Mouse (Mus musculus) heart, adult 2 months (tissue): ENCODE measurements at regions not wholly inside any gene's neighbourhood (a gene's known extent, or its start where the extent isn't known, plus 50 kb on each side); places are given as distances from the start of the nearest gene placed in this dataset.

Experiments
- CTCF ChIP-seq: fragments of 200-600 bp; IDR thresholded peaks from 2 replicates; pipeline ENCODE4 v1.8.1; 2022; ENCODE audit warnings: antibody characterized with exemption, mild to moderate bottlenecking, moderate library complexity
- POLR2A ChIP-seq: fragments of 200-500 bp; IDR thresholded peaks from 2 replicates; pipeline ENCODE4 v1.6.1; 2011; ENCODE audit warnings: mild to moderate bottlenecking, low read depth, low read length, control low read depth; ENCODE audit not compliant: insufficient read depth

DNA sequence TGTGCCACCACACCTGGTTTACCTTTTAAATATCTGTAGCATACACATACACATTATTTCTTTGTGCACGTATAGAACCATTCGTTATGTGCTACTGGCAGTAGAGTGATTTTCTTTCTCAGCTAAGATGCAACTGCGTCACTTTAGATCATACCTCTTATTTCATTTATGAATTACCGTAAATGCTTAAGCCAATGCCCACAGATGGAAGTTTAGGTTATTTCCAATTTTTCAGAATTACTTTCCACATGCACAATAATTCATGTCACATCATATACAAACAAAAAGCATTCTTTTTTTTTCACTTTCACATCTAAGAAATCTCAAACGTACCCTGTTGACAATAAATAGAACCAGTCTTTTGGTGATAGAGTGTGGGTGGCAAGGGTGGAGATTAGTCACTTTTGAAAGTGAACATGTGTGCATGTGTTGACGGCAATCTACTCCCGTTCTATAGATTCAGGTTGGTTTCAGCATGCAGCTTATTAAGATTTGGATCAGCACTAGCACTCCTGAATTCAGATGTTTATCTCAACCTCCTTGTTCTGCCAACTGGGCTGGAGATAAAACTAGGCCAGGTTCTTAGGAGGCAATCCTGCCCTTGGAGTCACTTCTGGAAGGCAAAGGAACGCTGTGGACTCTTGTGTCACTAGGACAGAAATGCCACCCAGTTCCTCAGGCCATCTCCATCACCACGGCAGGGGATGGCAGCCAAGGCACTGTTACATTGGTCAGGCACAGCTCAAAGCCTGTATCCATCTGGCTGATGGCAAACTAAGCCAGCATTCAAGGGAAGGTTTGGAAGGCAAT is 53.1 kb upstream of the Bcl2l14 start:
- no peak for TF ChIP-seq POLR2A
- TF ChIP-seq CTCF = no peak
